Mouse (Mus musculus): ENCODE measurements around the gene Stard7. TPM values are rescaled to one million over a fixed set of nuclear protein-coding genes. Genes with fewer than 3 reads are reported as not detected.

The Stard7 gene
- polyA plus RNA-seq, 1 experiment from 2014 or later = 89.2 TPM

DNA sequence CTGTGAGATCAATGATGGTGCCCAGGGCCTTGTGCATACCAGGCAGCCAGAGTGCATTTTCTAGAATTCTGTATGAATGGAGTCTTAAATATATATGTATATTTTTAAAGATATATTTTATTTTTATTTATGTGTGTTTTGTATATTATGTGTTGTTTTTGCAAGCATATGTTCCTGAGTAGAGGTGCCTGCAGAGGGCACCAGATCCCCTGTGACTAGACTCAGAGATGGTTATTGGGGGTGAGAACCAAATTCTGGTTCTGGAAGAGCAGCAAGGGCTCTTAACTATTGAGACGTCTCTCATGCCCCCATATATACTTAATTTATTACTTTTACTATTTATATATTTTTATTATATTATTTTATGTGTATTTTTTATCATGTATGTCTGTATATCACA, 41.2 kb downstream of the Stard7 start:
- H3K9ac ChIP-seq (replicated peaks) = no peak overlapping the region
- WGBS = 87% methylated on average over 1 of the region's 1 CpGs
- no peaks in the 10 kb centered on the region for H3K27me3 ChIP-seq
- no peak for ATAC-seq (ENCODE audit: low FRiP score, low read depth)
- H3K4me2 ChIP-seq (replicated peaks) = no peak overlapping the region
- H3K4me1 ChIP-seq = no peaks in the 10 kb centered on the region
- H3K27ac ChIP-seq (replicated peaks) = no peak overlapping the region
- no peak overlapping the region for H3K4me3 ChIP-seq
- no peaks in the 10 kb centered on the region for H3K36me3 ChIP-seq
- H3K9me3 ChIP-seq = no peaks in the 10 kb centered on the region

DNA sequence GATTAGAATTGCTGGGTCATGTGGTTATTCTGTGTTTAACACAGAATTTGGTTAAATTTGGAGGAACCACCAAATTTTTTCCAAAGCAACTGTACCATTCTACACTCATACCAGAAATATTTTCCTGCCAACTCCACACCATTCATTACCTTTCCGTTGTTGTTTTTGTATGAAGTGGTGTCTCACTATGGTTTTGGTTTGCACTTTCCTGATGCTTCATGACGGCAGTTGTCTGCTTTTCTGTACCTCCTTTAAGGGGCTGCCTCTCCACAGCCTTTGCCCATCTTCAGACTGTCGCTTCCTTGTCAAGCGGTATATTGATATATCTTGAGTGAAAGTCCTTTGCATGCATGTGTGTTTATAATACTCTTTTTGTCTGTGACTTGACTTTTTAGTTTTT, 42.8 kb downstream of the Stard7 start:
- Histone ChIP-seq H3K27me3 (no peaks in the 10 kb centered on the region), H3K4me1 (no peaks in the 10 kb centered on the region), H3K4me3 (no peak overlapping the region), H3K4me2 (replicated peaks) (no peak overlapping the region), H3K9ac (replicated peaks) (no peak overlapping the region), H3K36me3 (no peaks in the 10 kb centered on the region), H3K27ac (replicated peaks) (no peak overlapping the region), H3K9me3 (no peaks in the 10 kb centered on the region)
- WGBS = 94% methylated on average over 4 of the region's 4 CpGs
- no peak for ATAC-seq (ENCODE audit: low FRiP score, low read depth)

DNA sequence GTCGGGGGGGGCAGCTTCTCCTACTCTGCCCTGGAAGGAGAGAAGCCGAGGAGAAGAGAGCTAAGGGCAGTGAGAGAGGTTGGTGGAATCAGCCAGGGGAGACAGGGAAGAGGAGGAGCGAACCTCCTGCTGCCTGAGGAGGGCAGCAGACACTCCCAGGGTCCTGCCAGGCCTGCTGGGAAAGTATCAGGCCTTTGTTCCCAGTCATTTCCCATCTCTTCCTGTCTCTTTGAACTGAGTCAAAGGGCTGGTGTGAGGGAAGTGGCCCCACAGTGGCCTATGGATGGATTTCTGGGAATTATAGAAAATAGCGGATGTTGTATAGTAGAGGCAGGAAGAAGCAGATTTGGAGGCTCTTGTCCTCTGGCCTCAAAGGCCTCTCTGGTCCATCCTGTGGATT, 43.9 kb downstream of the Stard7 start:
- Histone ChIP-seq H3K9me3 (no peaks in the 10 kb centered on the region), H3K4me2 (replicated peaks) (no peak overlapping the region), H3K4me3 (no peak overlapping the region), H3K27me3 (no peaks in the 10 kb centered on the region), H3K4me1 (no peaks in the 10 kb centered on the region), H3K9ac (replicated peaks) (no peak overlapping the region), H3K36me3 (no peaks in the 10 kb centered on the region), H3K27ac (replicated peaks) (no peak overlapping the region)
- WGBS = 57% methylated on average over 4 of the region's 4 CpGs
- no peak for ATAC-seq (ENCODE audit: low FRiP score, low read depth)

DNA sequence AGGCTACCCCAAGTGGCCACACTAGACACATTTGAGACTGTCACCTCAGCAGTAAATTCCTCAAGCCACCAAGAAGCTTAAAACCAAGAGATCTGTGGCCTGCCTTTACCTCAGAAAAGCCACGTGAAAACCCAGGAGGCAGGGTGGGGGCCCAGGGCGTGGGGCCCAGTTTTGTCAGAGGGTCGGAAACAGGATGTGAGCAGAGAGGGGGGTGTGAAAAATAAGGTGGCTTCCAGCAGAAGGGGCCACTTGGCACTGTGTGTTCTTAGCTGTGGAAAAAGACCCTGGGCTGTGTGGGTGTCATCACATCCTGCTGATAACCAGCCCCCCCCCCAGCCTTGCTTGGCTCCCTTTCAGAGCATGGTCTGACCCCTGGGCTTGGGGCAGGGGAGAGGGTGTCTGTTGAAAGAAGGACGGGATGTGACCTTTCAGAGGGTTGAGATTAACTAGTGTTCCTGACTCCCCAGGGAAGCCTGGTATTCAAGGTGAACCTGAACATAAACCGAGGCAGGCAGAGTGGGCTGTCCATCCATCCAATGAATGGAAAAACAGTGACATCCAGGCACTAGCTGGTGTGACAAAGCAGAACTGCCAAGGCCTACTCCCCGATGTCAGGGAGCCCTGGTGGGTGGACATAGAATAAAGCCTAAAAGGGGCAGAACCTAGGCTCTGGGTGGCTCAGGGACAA, 44.6 kb downstream of the Stard7 start:
- 78% methylated on average over 6 of the region's 6 CpGs for WGBS
- Histone ChIP-seq H3K27ac (replicated peaks) (no peak overlapping the region), H3K4me1 (no peaks in the 10 kb centered on the region), H3K27me3 (no peaks in the 10 kb centered on the region), H3K36me3 (no peaks in the 10 kb centered on the region), H3K4me3 (no peak overlapping the region), H3K4me2 (replicated peaks) (no peak overlapping the region), H3K9ac (replicated peaks) (no peak overlapping the region), H3K9me3 (no peaks in the 10 kb centered on the region)
- ATAC-seq (ENCODE audit: low FRiP score, low read depth) = no peak

DNA sequence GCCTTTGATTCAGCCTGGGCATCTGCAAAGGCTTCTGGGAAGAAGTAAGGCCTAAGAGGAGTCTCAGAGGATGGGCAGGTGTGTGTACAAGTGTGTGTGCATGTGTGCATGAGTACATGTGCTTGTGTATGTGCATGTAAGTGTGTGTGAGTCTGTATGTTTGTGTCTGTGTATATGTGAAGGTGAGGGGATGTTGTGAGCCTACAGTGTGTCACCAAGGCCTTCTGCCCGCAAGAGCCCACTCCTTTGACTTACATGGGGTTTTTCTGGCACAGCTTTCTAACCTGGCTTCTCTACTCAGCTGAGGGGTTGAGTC, 45.1 kb downstream of the Stard7 start:
- no peak for ATAC-seq (ENCODE audit: low FRiP score, low read depth)
- no peaks in the 10 kb centered on the region for H3K9me3 ChIP-seq
- H3K4me1 ChIP-seq = no peaks in the 10 kb centered on the region
- H3K36me3 ChIP-seq = no peaks in the 10 kb centered on the region
- no peak overlapping the region for H3K9ac ChIP-seq (replicated peaks)
- no peak overlapping the region for H3K4me3 ChIP-seq
- WGBS = 93% methylated on average over 1 of the region's 1 CpGs
- no peak overlapping the region for H3K27ac ChIP-seq (replicated peaks)
- no peaks in the 10 kb centered on the region for H3K27me3 ChIP-seq
- no peak overlapping the region for H3K4me2 ChIP-seq (replicated peaks)

DNA sequence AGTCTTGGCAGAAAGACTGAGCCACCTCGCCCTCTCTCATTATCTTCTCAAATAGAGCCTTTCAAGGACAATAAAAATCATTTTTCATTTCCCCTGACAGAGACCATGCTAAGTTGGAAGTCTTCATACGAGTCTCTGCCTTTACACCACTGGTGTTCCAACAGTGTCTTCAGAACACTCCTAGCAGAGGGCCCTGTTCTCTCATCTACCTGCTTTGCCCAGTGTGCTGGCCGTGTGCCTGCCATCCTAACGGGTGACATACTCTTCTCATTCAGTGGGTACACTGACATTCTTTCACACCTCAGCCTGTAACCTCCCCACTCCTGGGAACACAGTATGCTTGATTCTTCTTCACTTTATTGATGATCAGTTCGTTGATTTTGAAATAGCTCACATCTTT, 46.4 kb downstream of the Stard7 start:
- Histone ChIP-seq H3K4me2 (replicated peaks) (no peak overlapping the region), H3K9ac (replicated peaks) (no peak overlapping the region), H3K27ac (replicated peaks) (no peak overlapping the region), H3K9me3 (no peaks in the 10 kb centered on the region), H3K27me3 (no peaks in the 10 kb centered on the region), H3K4me1 (no peaks in the 10 kb centered on the region), H3K36me3 (no peaks in the 10 kb centered on the region), H3K4me3 (no peak overlapping the region)
- ATAC-seq (ENCODE audit: low FRiP score, low read depth) = no peak
- WGBS = 81% methylated on average over 5 of the region's 5 CpGs

DNA sequence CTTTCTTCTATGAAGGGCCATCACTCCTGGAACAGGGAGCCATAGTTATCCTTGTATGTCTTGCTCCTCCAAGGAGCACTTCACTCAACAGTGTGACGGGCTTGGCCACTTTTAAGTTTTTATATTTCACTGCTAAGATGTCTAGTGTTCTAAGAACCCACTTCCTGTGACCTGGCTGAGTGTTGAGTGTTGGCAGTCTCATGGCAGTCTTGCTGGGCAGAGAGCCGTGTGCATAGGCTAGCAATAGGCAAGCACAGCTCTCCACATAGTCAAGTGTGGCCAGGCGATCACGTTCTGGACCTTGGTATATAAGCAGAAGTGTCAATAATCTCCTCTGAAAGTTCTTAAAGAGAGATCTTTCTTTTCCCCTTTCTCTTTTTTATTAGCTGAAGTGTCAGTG, 48.1 kb downstream of the Stard7 start:
- ATAC-seq (ENCODE audit: low FRiP score, low read depth) = no peak
- Histone ChIP-seq H3K4me3 (no peak overlapping the region), H3K27ac (replicated peaks) (no peak overlapping the region), H3K9me3 (no peaks in the 10 kb centered on the region), H3K4me2 (replicated peaks) (no peak overlapping the region), H3K27me3 (no peaks in the 10 kb centered on the region), H3K36me3 (no peaks in the 10 kb centered on the region), H3K9ac (replicated peaks) (no peak overlapping the region), H3K4me1 (no peaks in the 10 kb centered on the region)
- 90% methylated on average over 4 of the region's 4 CpGs for WGBS

DNA sequence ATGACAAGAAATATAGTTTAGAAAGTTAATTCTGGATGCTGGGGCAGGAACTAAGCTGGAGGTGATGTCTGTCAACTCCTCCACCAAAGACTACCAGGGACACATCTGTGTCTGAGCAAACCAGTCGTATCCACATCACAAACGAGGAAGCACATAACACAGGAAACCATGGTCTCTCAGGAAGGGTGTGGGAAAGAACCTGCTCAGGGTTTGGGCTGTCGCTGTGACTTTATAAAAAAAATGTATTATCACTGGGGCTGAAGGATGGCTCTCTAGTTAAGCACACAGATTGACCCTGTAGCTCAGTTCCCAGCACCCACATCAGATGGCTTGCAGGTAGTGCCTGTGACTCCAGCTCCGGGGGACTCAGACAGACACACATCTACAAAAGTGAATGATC, 49.1 kb downstream of the Stard7 start:
- H3K27me3 ChIP-seq = no peaks in the 10 kb centered on the region
- H3K4me1 ChIP-seq = no peaks in the 10 kb centered on the region
- H3K36me3 ChIP-seq = no peaks in the 10 kb centered on the region
- ATAC-seq (ENCODE audit: low FRiP score, low read depth) = no peak
- no peak overlapping the region for H3K4me3 ChIP-seq
- WGBS = 79% methylated on average over 4 of the region's 4 CpGs
- H3K9ac ChIP-seq (replicated peaks) = no peak overlapping the region
- H3K27ac ChIP-seq (replicated peaks) = no peak overlapping the region
- H3K9me3 ChIP-seq = no peaks in the 10 kb centered on the region
- H3K4me2 ChIP-seq (replicated peaks) = no peak overlapping the region

DNA sequence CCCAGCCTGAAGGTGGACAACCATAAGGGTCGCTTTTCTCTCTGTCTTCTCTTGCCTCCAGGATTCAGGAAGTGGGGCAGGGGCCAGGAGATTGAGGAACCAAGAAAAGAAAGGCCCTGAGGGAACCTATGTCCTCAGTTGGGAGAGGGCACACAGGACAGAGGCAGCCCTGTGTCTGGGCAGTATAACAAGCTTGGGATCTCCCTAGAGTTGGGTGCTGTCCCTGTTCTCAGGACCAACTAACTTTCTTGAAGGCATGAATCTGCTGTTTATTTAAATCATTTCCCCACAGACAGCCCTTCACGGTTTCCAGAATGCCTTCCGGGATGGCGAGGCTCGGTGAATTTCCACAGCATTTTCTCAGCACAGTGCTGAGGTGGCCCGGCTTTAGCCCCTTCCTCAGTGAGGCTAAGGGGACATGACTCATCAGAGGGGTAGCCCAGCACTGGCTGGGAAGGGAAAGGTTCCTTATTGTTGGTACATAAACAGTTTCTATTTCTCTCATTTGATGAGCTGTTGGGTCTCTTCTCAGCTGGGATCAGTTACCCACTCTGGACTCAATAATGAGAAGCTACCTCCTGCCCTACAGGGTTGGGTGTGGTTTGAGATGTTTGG, 52.8 kb downstream of the Stard7 start:
- Histone ChIP-seq H3K4me1 (no peaks in the 10 kb centered on the region), H3K27me3 (no peaks in the 10 kb centered on the region), H3K4me2 (replicated peaks) (no peak overlapping the region), H3K9me3 (no peaks in the 10 kb centered on the region), H3K4me3 (no peak overlapping the region), H3K36me3 (no peaks in the 10 kb centered on the region), H3K9ac (replicated peaks) (no peak overlapping the region), H3K27ac (replicated peaks) (no peak overlapping the region)
- 86% methylated on average over 6 of the region's 6 CpGs for WGBS
- ATAC-seq (ENCODE audit: low FRiP score, low read depth) = no peak

DNA sequence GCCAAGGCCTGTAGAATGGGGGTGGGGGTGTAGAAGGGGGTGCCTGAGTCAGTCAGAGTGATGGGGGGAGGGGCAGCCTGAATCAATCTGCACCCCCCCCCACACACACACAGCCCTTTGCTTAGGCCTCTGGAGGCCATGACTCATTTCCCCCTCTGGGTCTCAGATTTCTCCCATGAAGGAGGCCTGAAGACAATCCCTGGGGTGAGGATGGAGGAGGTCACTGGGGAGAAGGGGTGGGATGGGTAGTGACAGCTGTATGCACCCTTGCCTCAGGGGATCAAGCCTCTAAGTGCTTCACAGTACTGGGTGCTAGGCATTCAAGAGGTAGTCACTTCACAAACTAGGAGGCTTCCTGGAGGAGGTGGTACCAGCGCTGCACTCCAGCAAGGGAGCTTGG, 53.6 kb downstream of the Stard7 start:
- Histone ChIP-seq H3K9ac (replicated peaks) (no peak overlapping the region), H3K36me3 (no peaks in the 10 kb centered on the region), H3K9me3 (no peaks in the 10 kb centered on the region), H3K4me3 (no peak overlapping the region), H3K4me1 (no peaks in the 10 kb centered on the region), H3K27me3 (no peaks in the 10 kb centered on the region), H3K4me2 (replicated peaks) (no peak overlapping the region), H3K27ac (replicated peaks) (no peak overlapping the region)
- WGBS = 91% methylated on average over 1 of the region's 1 CpGs
- ATAC-seq (ENCODE audit: low FRiP score, low read depth) = no peak

DNA sequence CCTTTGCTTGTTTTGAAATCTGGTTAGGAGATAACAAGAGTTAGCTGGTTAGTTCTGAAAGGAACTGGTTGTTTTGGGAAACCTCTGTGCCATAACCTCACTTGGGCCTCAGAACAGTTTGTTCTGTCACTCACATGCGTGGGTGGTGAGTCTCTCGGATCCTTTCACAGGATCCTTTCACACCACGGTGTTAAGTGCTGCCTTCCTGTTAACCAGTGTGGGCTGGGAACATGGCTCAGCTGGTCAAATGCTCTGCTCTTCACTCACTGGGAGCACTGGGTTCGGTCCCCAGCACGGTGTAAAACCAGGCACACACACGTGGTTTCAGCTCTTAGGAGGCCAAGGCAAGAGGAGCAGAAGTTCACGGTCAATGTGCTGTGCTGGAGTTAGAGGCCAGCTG, 54.4 kb downstream of the Stard7 start:
- Histone ChIP-seq H3K27me3 (no peaks in the 10 kb centered on the region), H3K36me3 (no peaks in the 10 kb centered on the region), H3K9ac (replicated peaks) (no peak overlapping the region), H3K4me2 (replicated peaks) (no peak overlapping the region), H3K27ac (replicated peaks) (no peak overlapping the region), H3K4me1 (no peaks in the 10 kb centered on the region), H3K9me3 (no peaks in the 10 kb centered on the region), H3K4me3 (no peak overlapping the region)
- ATAC-seq (ENCODE audit: low FRiP score, low read depth) = no peak
- WGBS = 85% methylated on average over 7 of the region's 7 CpGs

DNA sequence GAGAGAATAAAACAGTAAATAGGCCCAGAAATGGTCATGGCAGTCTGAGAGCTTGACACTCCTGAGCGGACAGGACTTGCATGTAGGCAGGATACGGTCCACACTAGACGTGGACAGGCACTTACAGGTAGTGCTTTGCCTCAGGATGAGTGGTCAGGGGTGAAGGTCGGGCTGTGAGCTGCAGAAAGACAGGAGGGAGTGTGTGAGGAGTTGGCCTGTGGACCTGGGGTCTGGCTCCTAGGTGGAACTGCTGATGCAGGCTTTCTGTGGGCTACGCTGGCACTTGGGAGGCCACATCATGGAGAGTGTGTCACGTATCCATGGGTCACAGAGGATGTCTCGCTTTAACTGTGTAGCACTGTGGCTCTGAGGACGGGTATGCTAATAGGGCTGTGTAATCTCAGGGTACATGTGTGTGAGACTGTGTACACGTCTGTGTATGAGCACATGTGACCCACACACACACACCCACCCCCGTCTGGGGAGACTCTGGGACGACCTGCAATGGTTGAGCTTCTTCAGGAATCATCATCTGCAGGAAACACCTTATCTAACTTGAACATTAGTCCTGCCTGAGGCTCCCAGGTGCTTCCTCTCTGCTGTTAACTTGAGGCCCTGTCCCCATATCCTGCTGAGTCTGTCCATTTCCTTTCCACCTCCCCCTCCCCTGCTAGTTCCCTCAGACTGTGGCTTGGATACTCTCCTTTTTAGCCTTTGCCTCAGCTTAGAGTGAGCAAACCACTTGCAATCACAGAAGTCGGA, 58.3 kb downstream of the Stard7 start:
- H3K27ac ChIP-seq (replicated peaks) = no peak overlapping the region
- peaks cover 7% of the 10 kb centered on the region; the same call in 1 of the 2 replicates for H3K27me3 ChIP-seq
- ATAC-seq (ENCODE audit: low FRiP score, low read depth) = no peak
- H3K4me3 ChIP-seq = no peak overlapping the region
- H3K36me3 ChIP-seq = no peaks in the 10 kb centered on the region
- WGBS = 75% methylated on average over 12 of the region's 12 CpGs
- no peaks in the 10 kb centered on the region for H3K4me1 ChIP-seq
- no peak overlapping the region for H3K4me2 ChIP-seq (replicated peaks)
- H3K9ac ChIP-seq (replicated peaks) = no peak overlapping the region
- H3K9me3 ChIP-seq = no peaks in the 10 kb centered on the region
